Mouse (Mus musculus): ENCODE measurements around the gene Slc25a39. TPM values are rescaled to one million over a fixed set of nuclear protein-coding genes. Genes with fewer than 3 reads are reported as not detected.

Gene Slc25a39
- total RNA-seq, 2 experiments from 2014 or later: 290 to 461 TPM

- ATAC-seq (replicated peaks; ENCODE audit: low FRiP score, poor library complexity, severe bottlenecking): peak; percentile 31
Measured at GRCm38 (mm10) chr11:102376196-102376835, 31.4 kb downstream of the Slc25a39 start.

GRCm38 (mm10) chr11:102375196-102376173 lies 32.3 kb downstream of the Slc25a39 start:
- ATAC-seq (replicated peaks; ENCODE audit: low FRiP score, poor library complexity, severe bottlenecking): peak; percentile 64

GRCm38 (mm10) chr11:102374108-102374725 lies 33.5 kb downstream of the Slc25a39 start:
- peak; percentile 26 for ATAC-seq (replicated peaks; ENCODE audit: low FRiP score, poor library complexity, severe bottlenecking)

GRCm38 (mm10) chr11:102373646-102374045 lies 34.1 kb downstream of the Slc25a39 start:
- no peak for ATAC-seq (replicated peaks; ENCODE audit: low FRiP score, poor library complexity, severe bottlenecking)

GRCm38 (mm10) chr11:102372936-102373335 lies 34.8 kb downstream of the Slc25a39 start:
- ATAC-seq (replicated peaks; ENCODE audit: low FRiP score, poor library complexity, severe bottlenecking): peak; percentile 21

GRCm38 (mm10) chr11:102371926-102372685 lies 35.6 kb downstream of the Slc25a39 start:
- no peak for ATAC-seq (replicated peaks; ENCODE audit: low FRiP score, poor library complexity, severe bottlenecking)

- no peak for ATAC-seq (replicated peaks; ENCODE audit: low FRiP score, poor library complexity, severe bottlenecking)
Measured at GRCm38 (mm10) chr11:102370285-102370684, 37.5 kb downstream of the Slc25a39 start.

GRCm38 (mm10) chr11:102369263-102369662 lies 38.5 kb downstream of the Slc25a39 start:
- no peak for ATAC-seq (replicated peaks; ENCODE audit: low FRiP score, poor library complexity, severe bottlenecking)

GRCm38 (mm10) chr11:102368347-102368746 lies 39.4 kb downstream of the Slc25a39 start:
- ATAC-seq (replicated peaks; ENCODE audit: low FRiP score, poor library complexity, severe bottlenecking): no peak

GRCm38 (mm10) chr11:102367504-102368280 lies 40.1 kb downstream of the Slc25a39 start:
- ATAC-seq (replicated peaks; ENCODE audit: low FRiP score, poor library complexity, severe bottlenecking): no peak

- peak; percentile 2 for ATAC-seq (replicated peaks; ENCODE audit: low FRiP score, poor library complexity, severe bottlenecking)
Measured at GRCm38 (mm10) chr11:102366103-102366502, 41.6 kb downstream of the Slc25a39 start, which contains the start of gene Slc4a1. Gene Slc4a1 (minus strand): TSS chr11:102366203.

- peak; percentile 10 for ATAC-seq (replicated peaks; ENCODE audit: low FRiP score, poor library complexity, severe bottlenecking)
Measured at GRCm38 (mm10) chr11:102365699-102366098, 42.0 kb downstream of the Slc25a39 start.

GRCm38 (mm10) chr11:102364570-102365371 lies 43.0 kb downstream of the Slc25a39 start:
- peak; percentile 46 for ATAC-seq (replicated peaks; ENCODE audit: low FRiP score, poor library complexity, severe bottlenecking)

- peak; percentile 47 for ATAC-seq (replicated peaks; ENCODE audit: low FRiP score, poor library complexity, severe bottlenecking)
Measured at GRCm38 (mm10) chr11:102363623-102364022, 44.1 kb downstream of the Slc25a39 start.

GRCm38 (mm10) chr11:102361776-102362495 lies 45.8 kb downstream of the Slc25a39 start:
- ATAC-seq (replicated peaks; ENCODE audit: low FRiP score, poor library complexity, severe bottlenecking): no peak

- ATAC-seq (replicated peaks; ENCODE audit: low FRiP score, poor library complexity, severe bottlenecking): no peak
Measured at GRCm38 (mm10) chr11:102358365-102358764, 49.4 kb downstream of the Slc25a39 start.

- ATAC-seq (replicated peaks; ENCODE audit: low FRiP score, poor library complexity, severe bottlenecking): no peak
Measured at GRCm38 (mm10) chr11:102356636-102357350, 51.0 kb downstream of the Slc25a39 start.
